Mouse (Mus musculus) brown adipose tissue, adult 24 weeks (tissue): Measurements from ENCODE around the gene Ccser1. TPM values are rescaled to one million over a fixed set of nuclear protein-coding genes. Genes with fewer than 3 reads are reported as not detected.

Experiments
- H3K27ac ChIP-seq: fragments of 200-500 bp; replicated peaks from 2 replicates; pipeline ENCODE4 v1.5.1; 2012; ENCODE audit warnings: low read depth, mild to moderate bottlenecking, low read length
- H3K4me1 ChIP-seq: fragments of 200-500 bp; 2 replicates; pipeline ENCODE4 v1.6.1; 2012; ENCODE audit warnings: low read length, mixed read lengths; ENCODE audit not compliant: control insufficient read depth, insufficient read depth, insufficient read length
- H3K4me3 ChIP-seq: fragments of 200-500 bp; 2 replicates; pipeline ENCODE4 v1.5.1; 2012; ENCODE audit warnings: low read depth, mild to moderate bottlenecking, low read length, moderate library complexity; ENCODE audit not compliant: insufficient read depth
- polyA plus RNA-seq: library from polyadenylated mRNA; stranded (reverse); fragments of >200 nt; gene quantifications from 2 replicates; pipeline ENCODE4 v1.2.4, GENCODE M21; 2012; ENCODE audit not compliant: missing spikeins, insufficient read depth, insufficient read length

Gene Ccser1
- polyA plus RNA-seq, 1 experiment: 2.3 TPM

DNA sequence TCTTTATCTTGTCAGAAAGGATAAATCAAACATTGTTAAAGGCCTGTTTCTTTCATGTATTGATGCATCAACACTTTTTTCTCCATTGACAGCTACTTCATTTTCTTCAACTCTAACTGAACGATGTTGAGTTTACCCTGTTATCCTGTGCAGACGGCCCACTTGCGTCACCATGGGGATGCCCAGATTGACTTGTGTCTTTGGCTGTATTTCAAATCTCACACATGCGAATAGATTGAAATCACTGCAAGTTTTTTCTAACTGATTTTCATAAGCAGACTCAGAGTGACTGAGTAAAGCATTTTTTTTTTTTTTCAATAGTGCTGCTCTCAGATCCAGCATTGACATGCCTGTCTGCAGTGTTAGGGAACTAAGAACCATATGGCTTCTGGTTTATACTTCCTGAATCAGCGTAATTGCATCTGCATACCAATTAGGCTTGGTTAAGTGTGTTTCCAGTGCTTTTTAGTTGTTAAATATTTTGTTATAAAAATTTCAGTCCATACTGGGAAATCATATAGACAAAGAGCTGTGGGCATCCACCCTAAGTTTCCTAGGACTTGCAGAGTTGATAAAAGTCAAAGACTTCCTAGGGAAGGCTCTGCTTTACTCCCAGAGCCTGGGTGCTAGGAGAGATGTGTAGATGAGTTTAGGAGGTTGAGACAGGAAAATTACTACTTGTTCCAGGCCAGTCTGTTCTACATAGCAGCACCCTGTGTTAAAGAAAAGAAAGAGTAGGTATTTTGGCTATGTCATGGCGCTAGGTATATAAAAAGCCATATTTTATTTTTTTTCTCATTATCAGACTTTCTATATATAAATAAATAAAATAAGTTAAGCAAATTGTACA lies 116.3 kb downstream of the Ccser1 start:
- no peak overlapping the region for H3K4me3 ChIP-seq
- peaks cover 3% of the 10 kb centered on the region; the same call in 1 of the 2 replicates for H3K4me1 ChIP-seq
- H3K27ac ChIP-seq: no peak overlapping the region

GRCm38 (mm10) chr6:61300441-61300840 lies 120.3 kb downstream of the Ccser1 start:
- Histone ChIP-seq H3K4me3 (no peak overlapping the region), H3K4me1 (no peaks in the 10 kb centered on the region), H3K27ac (no peak overlapping the region)

- no peak overlapping the region for H3K27ac ChIP-seq
- H3K4me3 ChIP-seq: no peak overlapping the region
- H3K4me1 ChIP-seq: no peaks in the 10 kb centered on the region
Observed at GRCm38 (mm10) chr6:61300975-61301374, 120.9 kb downstream of the Ccser1 start.

- Histone ChIP-seq H3K4me3 (no peak overlapping the region), H3K27ac (no peak overlapping the region), H3K4me1 (no peaks in the 10 kb centered on the region)
Observed at GRCm38 (mm10) chr6:61301631-61302030, 121.5 kb downstream of the Ccser1 start.

- Histone ChIP-seq H3K4me1 (no peaks in the 10 kb centered on the region), H3K4me3 (no peak overlapping the region), H3K27ac (no peak overlapping the region)
Observed at GRCm38 (mm10) chr6:61311324-61312091, 131.4 kb downstream of the Ccser1 start.

- Histone ChIP-seq H3K4me3 (no peak overlapping the region), H3K27ac (no peak overlapping the region), H3K4me1 (no peaks in the 10 kb centered on the region)
Observed at GRCm38 (mm10) chr6:61315884-61316601, 135.9 kb downstream of the Ccser1 start.

GRCm38 (mm10) chr6:61320842-61321241 lies 140.7 kb downstream of the Ccser1 start:
- Histone ChIP-seq H3K27ac (no peak overlapping the region), H3K4me1 (no peaks in the 10 kb centered on the region), H3K4me3 (no peak overlapping the region)

GRCm38 (mm10) chr6:61322328-61322727 lies 142.2 kb downstream of the Ccser1 start:
- H3K4me3 ChIP-seq: no peak overlapping the region
- H3K4me1 ChIP-seq: no peaks in the 10 kb centered on the region

GRCm38 (mm10) chr6:61326131-61326530 lies 146.0 kb downstream of the Ccser1 start:
- no peak overlapping the region for H3K27ac ChIP-seq
- no peak overlapping the region for H3K4me3 ChIP-seq
- no peaks in the 10 kb centered on the region for H3K4me1 ChIP-seq

More at GRCm38 (mm10) chr6:61322328-61322727, 142.2 kb downstream of the Ccser1 start:
- H3K27ac ChIP-seq: no peak overlapping the region

GRCm38 (mm10) chr6:61328981-61329380 lies 148.9 kb downstream of the Ccser1 start:
- Histone ChIP-seq H3K4me3 (no peak overlapping the region), H3K4me1 (no peaks in the 10 kb centered on the region), H3K27ac (no peak overlapping the region)

DNA sequence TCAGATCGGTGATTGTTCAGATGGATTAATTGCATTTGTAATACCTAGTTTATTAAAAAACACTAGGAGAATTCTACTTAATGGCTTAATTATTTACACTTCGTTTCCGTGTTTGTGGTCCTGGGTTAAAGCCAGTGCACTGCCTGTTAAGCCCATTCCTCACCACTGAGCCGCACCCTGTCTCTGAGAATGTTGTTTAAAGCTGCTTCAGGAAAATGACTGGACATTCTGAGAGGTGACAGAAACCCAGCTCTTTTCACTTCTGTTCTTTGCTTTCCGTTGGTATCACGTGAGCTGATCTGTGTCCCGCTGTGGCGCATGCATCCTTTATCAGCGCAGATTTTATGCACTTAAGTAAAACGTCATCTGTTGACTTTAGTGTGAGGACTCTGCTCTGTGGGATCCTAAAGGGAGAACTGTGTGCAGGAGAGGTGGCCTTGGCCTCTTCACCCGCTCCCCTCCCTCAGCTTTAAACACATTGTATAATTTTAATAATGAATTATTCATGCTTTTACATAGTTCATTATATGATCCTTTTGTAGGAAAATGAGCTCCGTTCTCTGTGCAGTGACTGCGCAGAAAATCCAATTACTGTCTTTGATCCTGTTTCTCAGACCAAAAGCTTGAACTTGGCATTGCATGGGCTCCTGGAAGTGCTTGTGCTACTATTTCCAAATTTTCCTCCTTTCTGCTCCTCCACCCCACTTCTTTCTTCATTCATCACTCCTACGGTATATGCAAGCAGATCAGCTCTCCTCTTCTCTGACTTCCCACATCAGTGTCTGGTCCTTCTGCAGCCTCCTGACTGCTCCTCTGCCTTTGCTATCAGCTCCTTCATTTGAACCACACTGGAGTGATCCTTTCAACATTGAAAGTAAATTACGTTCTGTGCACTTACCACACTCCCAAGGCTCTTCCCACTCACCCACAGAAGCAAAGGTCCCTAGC lies 149.7 kb downstream of the Ccser1 start:
- no peak overlapping the region for H3K27ac ChIP-seq
- no peak overlapping the region for H3K4me3 ChIP-seq
- H3K4me1 ChIP-seq: no peaks in the 10 kb centered on the region

GRCm38 (mm10) chr6:61334466-61334865 lies 154.3 kb downstream of the Ccser1 start:
- Histone ChIP-seq H3K27ac (no peak overlapping the region), H3K4me3 (no peak overlapping the region), H3K4me1 (no peaks in the 10 kb centered on the region)

DNA sequence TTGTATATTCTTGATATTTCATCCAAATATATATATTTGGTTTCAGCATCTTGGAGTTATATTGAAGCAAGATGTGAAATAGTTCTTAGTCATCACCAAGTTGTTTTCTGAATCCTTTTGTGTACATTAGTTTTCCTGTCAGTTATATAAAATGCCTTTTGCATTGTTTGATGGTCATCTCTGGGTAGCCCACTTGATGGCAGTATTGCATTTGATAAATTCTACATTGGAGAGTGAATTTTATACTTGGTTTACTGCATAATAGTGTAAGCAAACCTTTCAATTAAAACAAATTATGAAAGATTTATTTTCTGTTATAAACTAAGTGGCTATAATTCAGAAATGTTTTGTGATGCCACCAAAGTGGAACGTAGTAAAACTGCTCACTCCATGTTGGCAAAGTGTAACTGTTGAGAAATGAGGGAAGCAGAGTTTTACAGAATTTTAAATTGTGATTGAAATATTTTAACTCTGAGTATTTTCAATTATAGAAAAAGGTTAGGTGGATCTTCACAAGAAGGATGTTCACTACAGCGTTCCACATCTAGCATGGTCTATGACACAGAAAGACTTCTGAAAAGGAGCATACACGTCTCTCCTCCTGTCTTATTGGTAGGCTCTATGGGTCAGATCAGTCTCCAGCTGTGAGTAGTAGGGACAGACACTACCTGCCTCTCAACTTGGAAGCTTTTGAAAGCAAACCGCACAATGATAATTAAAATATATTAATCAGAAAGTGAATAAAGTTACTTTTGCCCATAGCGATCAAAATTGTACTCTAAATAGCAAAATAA lies 167.1 kb downstream of the Ccser1 start:
- Histone ChIP-seq H3K4me1 (no peaks in the 10 kb centered on the region), H3K27ac (no peak overlapping the region), H3K4me3 (no peak overlapping the region)

GRCm38 (mm10) chr6:61363722-61364121 lies 183.6 kb downstream of the Ccser1 start:
- Histone ChIP-seq H3K27ac (no peak overlapping the region), H3K4me1 (no peaks in the 10 kb centered on the region), H3K4me3 (no peak overlapping the region)
